Mouse (Mus musculus): ENCODE results near the gene Adrm1. TPM values are rescaled to one million over a fixed set of nuclear protein-coding genes. Genes with fewer than 3 reads are reported as not detected.

Adrm1 gene
- total and polyA plus RNA-seq, 3 experiments: 116 to 148 (median 127) TPM

DNA sequence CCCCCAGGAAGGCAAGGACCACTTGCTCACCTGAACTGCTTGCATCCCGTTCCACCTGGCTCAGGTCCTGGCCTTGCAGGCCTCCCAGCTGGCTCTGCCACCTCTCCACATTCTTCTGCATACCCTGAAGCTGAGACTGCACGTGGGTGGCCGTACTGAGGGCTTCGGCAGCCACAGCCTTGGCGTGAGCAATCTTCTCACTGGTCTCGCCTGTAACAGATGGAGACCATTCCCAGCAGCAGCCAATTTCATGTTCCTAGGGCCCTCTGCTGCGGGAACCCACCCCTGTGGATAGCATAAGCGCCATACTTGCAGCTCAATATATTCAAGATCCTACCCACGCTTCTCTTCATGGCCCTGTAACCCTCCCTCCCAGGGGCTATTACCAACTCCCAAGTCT, 10.3 kb downstream of the Adrm1 start:
- no peak for TF ChIP-seq USF1 (IDR thresholded peaks at IDR 0.05; ENCODE audit: low read depth, low read length)
- no peak for TF ChIP-seq ZNF384 (IDR thresholded peaks at IDR 0.05; ENCODE audit: low read depth, low read length)
- TF ChIP-seq CTCF (conservative IDR thresholded peaks at IDR 0.05 in 1 of 2, IDR thresholded peaks at IDR 0.05 in 1 of 2; ENCODE audit: low read depth in 2 of 2, low read length in 2 of 2): no peak
- peaks cover 9% of the 10 kb centered on the region for H3K27me3 ChIP-seq (replicated peaks)
- in situ Hi-C loops (cut with MboI; ENCODE audit: low pct_ligation_motif_present, low pct_unique_long_range_greater_than_20kb, low sequenced_read_pairs): loop anchor here (5.0 kb wide), 1 partner anchor 71 kb away; no protein-coding TSS in a partner anchor
- DNase-seq (ENCODE audit: extremely low read depth): no peak
- H3K9me3 ChIP-seq (replicated peaks; ENCODE audit: low read length): no peaks in the 10 kb centered on the region
- no peak overlapping the region for H3K9ac ChIP-seq (ENCODE audit: insufficient read depth, low read depth)
- H3K4me3 ChIP-seq (replicated peaks in 1 of 3; ENCODE audit: low read depth in 2 of 3, low read length in 2 of 3, poor library complexity in 1 of 3): no peak overlapping the region
- no peaks in the 10 kb centered on the region for H3K79me2 ChIP-seq (replicated peaks; ENCODE audit: control insufficient read depth, extremely low read depth, insufficient read depth, poor library complexity, severe bottlenecking)
- H3K4me1 ChIP-seq (ENCODE audit: control insufficient read depth in 1 of 2, insufficient read depth in 2 of 2): no peaks in the 10 kb centered on the region
- no peak overlapping the region for H3K4me2 ChIP-seq (ENCODE audit: insufficient read depth, low read depth, poor library complexity, severe bottlenecking)
- no peak overlapping the region for H3K27ac ChIP-seq (ENCODE audit: insufficient read depth, low read depth)
- dilution Hi-C loops (cut with MboI; ENCODE audit: extremely low pct_ligation_motif_present, extremely low pct_unique_long_range_greater_than_20kb, low sequenced_read_pairs): no loop called here
- H3K36me3 ChIP-seq (replicated peaks in 1 of 2; ENCODE audit: control insufficient read depth in 1 of 2, insufficient read depth in 1 of 2, low read length in 1 of 2): peaks cover 23 to 57% of the 10 kb centered on the region in 2 experiments

DNA sequence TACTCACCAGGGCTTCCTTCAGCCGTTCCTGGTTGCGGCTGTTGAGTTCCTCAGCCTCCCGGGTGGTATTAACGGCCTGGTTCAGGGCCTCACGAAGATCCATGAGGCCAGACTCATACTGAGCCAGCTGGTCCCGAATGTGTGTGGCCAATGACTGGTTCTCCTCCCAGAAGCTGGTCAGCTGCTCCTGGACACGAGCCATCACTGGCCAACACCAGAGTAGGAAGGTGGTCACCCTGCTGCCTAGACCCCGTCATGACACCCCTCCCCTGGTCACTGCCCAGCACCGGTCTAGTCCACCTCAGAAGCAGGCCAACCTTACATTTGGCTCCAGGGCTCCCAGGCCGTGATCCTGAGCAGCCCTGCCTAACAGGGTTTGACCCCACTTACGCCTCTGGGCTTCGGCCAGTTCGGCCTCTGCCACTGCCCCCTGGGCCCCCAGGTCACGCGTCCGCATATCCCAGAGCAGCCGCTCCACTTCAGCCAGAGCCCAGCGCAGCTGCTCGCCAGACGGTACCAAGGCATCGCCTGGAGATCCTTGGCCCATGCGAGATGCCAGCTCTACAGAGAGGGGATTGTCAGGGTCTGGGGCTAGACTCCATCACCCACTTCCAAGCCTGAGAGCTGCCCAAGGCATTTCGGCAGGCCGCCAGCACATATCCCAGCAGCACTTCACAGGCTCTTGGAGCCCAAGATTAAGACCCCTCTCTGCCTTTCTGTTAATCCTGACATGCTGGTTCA, 12.9 kb downstream of the Adrm1 start:
- in situ Hi-C loops (cut with MboI; ENCODE audit: low pct_ligation_motif_present, low pct_unique_long_range_greater_than_20kb, low sequenced_read_pairs): loop anchor here (5.0 kb wide), 1 partner anchor 68 kb away; no protein-coding TSS in a partner anchor
- H3K36me3 ChIP-seq (replicated peaks in 1 of 2; ENCODE audit: control insufficient read depth in 1 of 2, insufficient read depth in 1 of 2, low read length in 1 of 2): peaks cover 0 to 31% of the 10 kb centered on the region in 2 experiments
- no peak overlapping the region for H3K4me3 ChIP-seq (replicated peaks in 1 of 3; ENCODE audit: low read depth in 2 of 3, low read length in 2 of 3, poor library complexity in 1 of 3)
- H3K9me3 ChIP-seq (replicated peaks; ENCODE audit: low read length): no peaks in the 10 kb centered on the region
- no peak overlapping the region for H3K9ac ChIP-seq (ENCODE audit: insufficient read depth, low read depth)
- H3K4me1 ChIP-seq (ENCODE audit: control insufficient read depth in 1 of 2, insufficient read depth in 2 of 2): no peaks in the 10 kb centered on the region
- peaks cover 23% of the 10 kb centered on the region for H3K27me3 ChIP-seq (replicated peaks)
- H3K79me2 ChIP-seq (replicated peaks; ENCODE audit: control insufficient read depth, extremely low read depth, insufficient read depth, poor library complexity, severe bottlenecking): no peaks in the 10 kb centered on the region
- DNase-seq (ENCODE audit: extremely low read depth): no peak
- H3K4me2 ChIP-seq (ENCODE audit: insufficient read depth, low read depth, poor library complexity, severe bottlenecking): no peak overlapping the region
- no peak overlapping the region for H3K27ac ChIP-seq (ENCODE audit: insufficient read depth, low read depth)
- TF ChIP-seq EP300 (IDR thresholded peaks at IDR 0.05; ENCODE audit: low read length): no peak
- no peak for TF ChIP-seq HCFC1 (IDR thresholded peaks at IDR 0.05; ENCODE audit: low read depth, low read length)
- no peak for TF ChIP-seq SMC3 (IDR thresholded peaks at IDR 0.05; ENCODE audit: low read depth, low read length)
- TF ChIP-seq TBP (conservative IDR thresholded peaks at IDR 0.05; ENCODE audit: low read depth, low read length): no peak
- no peak for TF ChIP-seq MYC (IDR thresholded peaks at IDR 0.05; ENCODE audit: low read depth, low read length)
- no peak for TF ChIP-seq ETS1 (conservative IDR thresholded peaks at IDR 0.05; ENCODE audit: low read depth, low read length)
- no peak for TF ChIP-seq SIN3A (IDR thresholded peaks at IDR 0.05; ENCODE audit: low read length)
- TF ChIP-seq BHLHE40 (IDR thresholded peaks at IDR 0.05; ENCODE audit: low read depth, low read length): no peak
- no peak for TF ChIP-seq JUND (conservative IDR thresholded peaks at IDR 0.05; ENCODE audit: low read depth, low read length)
- TF ChIP-seq RCOR1 (conservative IDR thresholded peaks at IDR 0.05; ENCODE audit: low read depth, low read length): no peak
- no peak for TF ChIP-seq CHD2 (IDR thresholded peaks at IDR 0.05; ENCODE audit: low read length)
- TF ChIP-seq JUN (IDR thresholded peaks at IDR 0.05; ENCODE audit: insufficient read depth, low read depth, low read length): no peak
- TF ChIP-seq TCF12 (IDR thresholded peaks at IDR 0.05; ENCODE audit: low read depth, low read length): no peak
- no peak for TF ChIP-seq POLR2AphosphoS2 (IDR thresholded peaks at IDR 0.05; ENCODE audit: low read depth, low read length)
- no peak for TF ChIP-seq E2F4 (IDR thresholded peaks at IDR 0.05; ENCODE audit: insufficient replicate concordance, low read depth, low read length)
- dilution Hi-C loops (cut with MboI; ENCODE audit: extremely low pct_ligation_motif_present, extremely low pct_unique_long_range_greater_than_20kb, low sequenced_read_pairs): no loop called here
